Mouse (Mus musculus): ENCODE measurements around the gene Fam69a.

GRCm38 (mm10) chr5:107908514-107909110, 78.3 kb downstream of the Fam69a start:
- TF ChIP-seq GATA1 (IDR thresholded peaks at IDR 0.05; ENCODE audit: borderline replicate concordance, low read length) (no peak), FLI1 (IDR thresholded peaks at IDR 0.05; ENCODE audit: low read length) (no peak)
